Mouse (Mus musculus) testis, adult 2 months (tissue): ENCODE measurements at regions not wholly inside any gene's neighbourhood (a gene's known extent, or its start where the extent isn't known, plus 50 kb on each side); places are given as distances from the start of the nearest gene placed in this dataset.

ENCODE experiments used
- CTCF ChIP-seq: fragments of 200-500 bp; IDR thresholded peaks from 2 replicates; pipeline ENCODE4 v1.5.1; 2012; ENCODE audit warnings: low read depth, mild to moderate bottlenecking, inconsistent platforms, low read length, moderate library complexity; ENCODE audit not compliant: control insufficient read depth, insufficient read depth, insufficient replicate concordance
- POLR2A ChIP-seq: fragments of 200-500 bp; IDR thresholded peaks from 2 replicates; pipeline ENCODE4 v1.6.1; 2012; ENCODE audit warnings: low read depth, mild to moderate bottlenecking, inconsistent platforms, low read length, moderate library complexity; ENCODE audit not compliant: control insufficient read depth

- no peak for TF ChIP-seq CTCF
- TF ChIP-seq POLR2A, result no peak
Observed at GRCm38 (mm10) chr13:28432017-28432416, 174.7 kb downstream of the Gm11361 start.
